Mouse (Mus musculus): ENCODE measurements around the gene Sctr. TPM values are rescaled to one million over a fixed set of nuclear protein-coding genes. Genes with fewer than 3 reads are reported as not detected.

Gene Sctr
- polyA plus RNA-seq, 1 experiment from 2014 or later, result 0.26 TPM

GRCm38 (mm10) chr1:120034793-120035192, 28.1 kb downstream of the Sctr start:
- Histone ChIP-seq H3K4me3 (no peak overlapping the region), H3K27ac (replicated peaks) (no peak overlapping the region), H3K27me3 (ENCODE audit: low read depth, poor library complexity, severe bottlenecking) (no peaks in the 10 kb centered on the region), H3K36me3 (no peaks in the 10 kb centered on the region), H3K9me3 (replicated peaks) (no peaks in the 10 kb centered on the region), H3K4me1 (no peaks in the 10 kb centered on the region)
- 72% methylated on average over 1 of the region's 1 CpGs for WGBS
- DNase-seq (ENCODE audit: low spot score), result no peak

DNA sequence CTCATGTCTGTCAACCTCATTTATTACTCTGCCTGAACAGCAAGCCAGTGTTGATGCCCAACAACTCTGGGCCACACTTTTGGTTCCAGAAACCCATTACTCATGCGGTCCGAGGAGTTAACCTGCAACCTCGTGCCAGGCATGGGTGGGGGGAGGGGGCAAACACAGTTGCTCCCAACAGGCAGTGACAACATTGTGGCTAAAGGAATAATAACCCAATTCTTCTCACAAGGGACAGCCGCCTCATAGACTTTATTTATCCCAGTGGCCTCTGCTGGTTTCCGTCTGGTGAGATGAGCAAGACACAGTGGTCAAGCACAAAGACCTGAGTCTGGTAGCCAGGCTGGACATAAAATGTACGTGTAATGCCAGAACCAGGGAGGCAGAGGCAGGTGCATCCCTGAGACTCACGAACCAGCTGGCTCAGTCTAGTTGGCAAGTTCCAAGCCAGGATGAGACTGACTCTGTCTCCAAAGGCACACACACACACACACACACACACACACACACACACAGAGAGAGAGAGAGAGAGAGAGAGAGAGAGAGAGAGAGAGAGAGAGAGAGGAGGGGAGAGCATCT, 28.9 kb downstream of the Sctr start:
- no peak for DNase-seq (ENCODE audit: low spot score)
- no peaks in the 10 kb centered on the region for H3K9me3 ChIP-seq (replicated peaks)
- H3K27me3 ChIP-seq (ENCODE audit: low read depth, poor library complexity, severe bottlenecking), result no peaks in the 10 kb centered on the region
- no peak overlapping the region for H3K4me3 ChIP-seq
- WGBS, result 83% methylated on average over 7 of the region's 7 CpGs
- H3K36me3 ChIP-seq, result no peaks in the 10 kb centered on the region
- no peak overlapping the region for H3K27ac ChIP-seq (replicated peaks)
- H3K4me1 ChIP-seq, result no peaks in the 10 kb centered on the region

- Histone ChIP-seq H3K4me1 (no peaks in the 10 kb centered on the region), H3K9me3 (replicated peaks) (no peaks in the 10 kb centered on the region), H3K36me3 (no peaks in the 10 kb centered on the region), H3K27me3 (ENCODE audit: low read depth, poor library complexity, severe bottlenecking) (no peaks in the 10 kb centered on the region), H3K4me3 (no peak overlapping the region), H3K27ac (replicated peaks) (no peak overlapping the region)
- no peak for DNase-seq (ENCODE audit: low spot score)
- 80% methylated on average over 9 of the region's 9 CpGs for WGBS
Observed at GRCm38 (mm10) chr1:120037021-120037683, 30.5 kb downstream of the Sctr start.

GRCm38 (mm10) chr1:120038594-120038993, 31.9 kb downstream of the Sctr start:
- no peak for DNase-seq (ENCODE audit: low spot score)
- no peaks in the 10 kb centered on the region for H3K36me3 ChIP-seq
- no peaks in the 10 kb centered on the region for H3K9me3 ChIP-seq (replicated peaks)
- H3K4me3 ChIP-seq, result no peak overlapping the region
- H3K4me1 ChIP-seq, result no peaks in the 10 kb centered on the region
- no peaks in the 10 kb centered on the region for H3K27me3 ChIP-seq (ENCODE audit: low read depth, poor library complexity, severe bottlenecking)
- H3K27ac ChIP-seq (replicated peaks), result no peak overlapping the region
- WGBS, result 85% methylated on average over 9 of the region's 9 CpGs

- no peak overlapping the region for H3K27ac ChIP-seq (replicated peaks)
- DNase-seq (ENCODE audit: low spot score), result no peak
- no peaks in the 10 kb centered on the region for H3K4me1 ChIP-seq
- H3K4me3 ChIP-seq, result no peak overlapping the region
- WGBS, result 70% methylated on average over 8 of the region's 8 CpGs
- H3K27me3 ChIP-seq (ENCODE audit: low read depth, poor library complexity, severe bottlenecking), result no peaks in the 10 kb centered on the region
- no peaks in the 10 kb centered on the region for H3K9me3 ChIP-seq (replicated peaks)
- no peaks in the 10 kb centered on the region for H3K36me3 ChIP-seq
Observed at GRCm38 (mm10) chr1:120042421-120042820, 35.7 kb downstream of the Sctr start.

GRCm38 (mm10) chr1:120044584-120044983, 37.9 kb downstream of the Sctr start:
- H3K27ac ChIP-seq (replicated peaks), result no peak overlapping the region
- H3K4me1 ChIP-seq, result no peaks in the 10 kb centered on the region
- no peaks in the 10 kb centered on the region for H3K9me3 ChIP-seq (replicated peaks)
- H3K27me3 ChIP-seq (ENCODE audit: low read depth, poor library complexity, severe bottlenecking), result no peaks in the 10 kb centered on the region
- H3K4me3 ChIP-seq, result no peak overlapping the region
- 91% methylated on average over 16 of the region's 16 CpGs for WGBS
- DNase-seq (ENCODE audit: low spot score), result no peak
- H3K36me3 ChIP-seq, result no peaks in the 10 kb centered on the region

- no peaks in the 10 kb centered on the region for H3K9me3 ChIP-seq (replicated peaks)
- H3K4me3 ChIP-seq, result no peak overlapping the region
- H3K27ac ChIP-seq (replicated peaks), result no peak overlapping the region
- DNase-seq (ENCODE audit: low spot score), result no peak
- no peaks in the 10 kb centered on the region for H3K27me3 ChIP-seq (ENCODE audit: low read depth, poor library complexity, severe bottlenecking)
- no peaks in the 10 kb centered on the region for H3K36me3 ChIP-seq
- H3K4me1 ChIP-seq, result peaks cover 5% of the 10 kb centered on the region; the same call in 1 of the 2 replicates
Observed at GRCm38 (mm10) chr1:120047325-120047724, 40.6 kb downstream of the Sctr start.

GRCm38 (mm10) chr1:120051070-120051469, 44.4 kb downstream of the Sctr start:
- no peak for DNase-seq (ENCODE audit: low spot score)
- Histone ChIP-seq H3K4me3 (no peak overlapping the region), H3K36me3 (no peaks in the 10 kb centered on the region), H3K4me1 (peaks cover 5% of the 10 kb centered on the region; the same call in 1 of the 2 replicates), H3K9me3 (replicated peaks) (no peaks in the 10 kb centered on the region), H3K27me3 (ENCODE audit: low read depth, poor library complexity, severe bottlenecking) (no peaks in the 10 kb centered on the region), H3K27ac (replicated peaks) (no peak overlapping the region)
- 36% methylated on average over 1 of the region's 1 CpGs for WGBS

DNA sequence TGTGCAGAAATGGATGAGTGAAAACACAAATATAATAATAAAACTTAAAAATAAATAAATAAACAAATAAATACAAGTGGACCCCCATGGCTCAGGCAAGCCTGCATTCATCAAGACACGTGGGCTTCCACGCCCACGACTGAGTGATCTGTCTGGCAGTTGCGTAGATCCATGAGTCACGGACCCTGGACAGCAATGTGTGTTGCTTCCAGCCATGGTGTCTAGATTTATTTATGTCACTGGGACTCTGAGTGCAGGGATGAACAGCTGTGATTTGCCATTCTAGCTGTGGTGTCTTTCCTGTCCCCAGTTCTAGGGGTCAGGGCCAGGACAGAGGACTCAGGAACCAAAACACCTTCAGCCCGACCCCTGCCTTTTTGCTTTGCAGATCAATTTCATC, 48.3 kb downstream of the Sctr start:
- no peak overlapping the region for H3K4me3 ChIP-seq
- no peaks in the 10 kb centered on the region for H3K9me3 ChIP-seq (replicated peaks)
- WGBS, result 93% methylated on average over 6 of the region's 6 CpGs
- DNase-seq (ENCODE audit: low spot score), result no peak
- H3K27me3 ChIP-seq (ENCODE audit: low read depth, poor library complexity, severe bottlenecking), result no peaks in the 10 kb centered on the region
- no peaks in the 10 kb centered on the region for H3K36me3 ChIP-seq
- no peak overlapping the region for H3K27ac ChIP-seq (replicated peaks)
- peaks cover 12% of the 10 kb centered on the region; the same call in 1 of the 2 replicates for H3K4me1 ChIP-seq

DNA sequence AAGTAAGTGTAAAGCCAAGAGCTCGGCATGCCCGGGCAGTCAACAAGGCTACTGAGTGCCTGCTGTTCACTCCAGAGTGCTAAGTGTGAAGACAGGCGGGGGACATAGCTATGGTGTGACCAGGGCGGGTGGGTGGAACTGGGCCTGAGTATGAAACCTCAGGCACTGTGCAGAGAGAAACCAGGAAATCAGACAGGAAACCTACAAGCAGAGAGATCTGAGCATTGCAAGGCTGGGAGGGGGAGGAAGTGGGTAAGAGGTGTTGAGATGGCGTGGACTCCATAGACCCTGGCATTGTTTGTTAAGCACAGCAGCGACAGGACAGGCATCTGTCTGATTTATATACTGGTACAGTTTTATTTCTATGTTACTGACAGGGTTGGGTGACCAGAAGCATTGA, 48.8 kb downstream of the Sctr start:
- Histone ChIP-seq H3K4me1 (peaks cover 12% of the 10 kb centered on the region; the same call in 1 of the 2 replicates), H3K36me3 (no peaks in the 10 kb centered on the region), H3K4me3 (no peak overlapping the region), H3K27me3 (ENCODE audit: low read depth, poor library complexity, severe bottlenecking) (no peaks in the 10 kb centered on the region), H3K9me3 (replicated peaks) (no peaks in the 10 kb centered on the region), H3K27ac (replicated peaks) (no peak overlapping the region)
- 90% methylated on average over 6 of the region's 6 CpGs for WGBS
- no peak for DNase-seq (ENCODE audit: low spot score)

GRCm38 (mm10) chr1:120056236-120056635, 49.5 kb downstream of the Sctr start:
- WGBS, result 65% methylated on average over 7 of the region's 7 CpGs
- no peak for DNase-seq (ENCODE audit: low spot score)

DNA sequence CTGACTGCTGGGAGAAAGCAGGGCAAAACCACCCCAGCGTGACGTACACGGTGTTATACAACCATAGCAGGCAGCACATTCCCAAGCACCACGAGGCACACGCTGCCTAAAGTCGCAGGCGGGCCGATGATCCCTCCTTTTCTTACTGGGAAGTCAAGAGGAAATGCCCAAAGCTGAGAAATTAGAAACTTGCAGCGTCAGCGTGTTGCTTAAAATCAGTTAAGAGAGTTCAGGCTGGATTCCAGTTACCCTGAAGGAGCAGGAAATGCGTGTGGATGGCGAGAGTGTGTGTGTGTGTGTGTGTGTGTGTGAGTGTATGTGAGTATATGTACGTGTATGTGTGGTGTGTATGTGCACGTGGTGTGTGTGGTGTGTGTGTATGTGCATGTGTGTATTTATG, 50.4 kb downstream of the Sctr start:
- 0 out of 2 replicates have a peak, but pooled peaks cover 7% of the 10 kb centered on the region for H3K4me1 ChIP-seq
- H3K36me3 ChIP-seq, result no peaks in the 10 kb centered on the region
- no peak overlapping the region for H3K27ac ChIP-seq (replicated peaks)
- no peaks in the 10 kb centered on the region for H3K9me3 ChIP-seq (replicated peaks)
- 84% methylated on average over 14 of the region's 14 CpGs for WGBS
- DNase-seq (ENCODE audit: low spot score), result no peak
- no peak overlapping the region for H3K4me3 ChIP-seq
- H3K27me3 ChIP-seq (ENCODE audit: low read depth, poor library complexity, severe bottlenecking), result no peaks in the 10 kb centered on the region

More at GRCm38 (mm10) chr1:120056236-120056635, 49.5 kb downstream of the Sctr start:
- Histone ChIP-seq H3K9me3 (replicated peaks) (no peaks in the 10 kb centered on the region), H3K36me3 (no peaks in the 10 kb centered on the region), H3K4me1 (0 out of 2 replicates have a peak, but pooled peaks cover 7% of the 10 kb centered on the region), H3K4me3 (no peak overlapping the region), H3K27me3 (ENCODE audit: low read depth, poor library complexity, severe bottlenecking) (no peaks in the 10 kb centered on the region), H3K27ac (replicated peaks) (no peak overlapping the region)

DNA sequence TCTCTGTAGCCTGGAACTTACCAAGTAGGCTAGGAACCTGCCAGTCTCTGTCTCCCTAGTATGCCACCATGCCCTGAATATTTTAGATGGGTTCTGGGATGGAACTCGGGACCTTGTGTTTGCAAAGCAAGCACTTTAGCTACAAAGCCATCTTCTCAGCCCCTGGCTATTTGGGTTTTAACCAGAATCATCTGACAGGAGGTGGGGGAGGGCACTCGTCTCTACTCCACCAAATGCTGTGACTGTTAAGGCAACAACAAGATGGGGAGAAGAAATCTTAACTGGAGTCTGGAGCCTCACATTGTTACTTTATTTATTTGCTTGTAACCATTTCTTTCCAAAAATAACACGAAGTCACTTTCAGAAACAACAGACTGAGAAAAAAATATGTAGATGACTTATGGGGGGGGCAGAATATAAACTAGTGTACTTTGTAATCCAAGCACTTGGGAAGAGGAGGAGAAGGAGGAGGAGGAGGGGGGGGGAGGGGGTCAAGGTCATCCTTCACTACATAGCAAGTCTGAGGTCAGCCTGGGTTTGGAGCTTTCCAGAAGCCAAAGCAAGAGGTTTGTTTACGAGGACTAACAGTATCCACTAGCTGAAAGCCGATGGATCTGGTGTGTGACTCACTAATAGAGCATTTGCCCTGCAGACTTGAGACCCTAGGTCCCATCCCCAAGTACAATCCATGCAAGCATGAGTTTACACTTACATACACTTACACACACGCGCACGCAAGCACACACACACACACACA, 51.2 kb downstream of the Sctr start:
- no peak overlapping the region for H3K27ac ChIP-seq (replicated peaks)
- DNase-seq (ENCODE audit: low spot score), result no peak
- H3K9me3 ChIP-seq (replicated peaks), result no peaks in the 10 kb centered on the region
- 0 out of 2 replicates have a peak, but pooled peaks cover 7% of the 10 kb centered on the region for H3K4me1 ChIP-seq
- H3K27me3 ChIP-seq (ENCODE audit: low read depth, poor library complexity, severe bottlenecking), result no peaks in the 10 kb centered on the region
- H3K4me3 ChIP-seq, result no peak overlapping the region
- no peaks in the 10 kb centered on the region for H3K36me3 ChIP-seq
- WGBS, result 81% methylated on average over 8 of the region's 8 CpGs

Data from midbrain, embryonic 10.5 days (tissue).